Mouse (Mus musculus) testis, adult 10 weeks (tissue): ENCODE results near the gene Ublcp1. TPM values are rescaled to one million over a fixed set of nuclear protein-coding genes. Genes with fewer than 3 reads are reported as not detected.

Source experiments
- polyA plus RNA-seq: library from polyadenylated mRNA; stranded (reverse); fragments of 350-450 nt; fragmentation: Illumina TruSeq; extraction: RNeasy Lipid Tissue Mini Kit (QIAGEN cat#74804); gene quantifications from one replicate; pipeline ENCODE4 v1.2.3, GENCODE M21; 2014; ENCODE audit warnings: low read depth, low replicate concordance

Gene Ublcp1
- 70.4 TPM for polyA plus RNA-seq

DNA sequence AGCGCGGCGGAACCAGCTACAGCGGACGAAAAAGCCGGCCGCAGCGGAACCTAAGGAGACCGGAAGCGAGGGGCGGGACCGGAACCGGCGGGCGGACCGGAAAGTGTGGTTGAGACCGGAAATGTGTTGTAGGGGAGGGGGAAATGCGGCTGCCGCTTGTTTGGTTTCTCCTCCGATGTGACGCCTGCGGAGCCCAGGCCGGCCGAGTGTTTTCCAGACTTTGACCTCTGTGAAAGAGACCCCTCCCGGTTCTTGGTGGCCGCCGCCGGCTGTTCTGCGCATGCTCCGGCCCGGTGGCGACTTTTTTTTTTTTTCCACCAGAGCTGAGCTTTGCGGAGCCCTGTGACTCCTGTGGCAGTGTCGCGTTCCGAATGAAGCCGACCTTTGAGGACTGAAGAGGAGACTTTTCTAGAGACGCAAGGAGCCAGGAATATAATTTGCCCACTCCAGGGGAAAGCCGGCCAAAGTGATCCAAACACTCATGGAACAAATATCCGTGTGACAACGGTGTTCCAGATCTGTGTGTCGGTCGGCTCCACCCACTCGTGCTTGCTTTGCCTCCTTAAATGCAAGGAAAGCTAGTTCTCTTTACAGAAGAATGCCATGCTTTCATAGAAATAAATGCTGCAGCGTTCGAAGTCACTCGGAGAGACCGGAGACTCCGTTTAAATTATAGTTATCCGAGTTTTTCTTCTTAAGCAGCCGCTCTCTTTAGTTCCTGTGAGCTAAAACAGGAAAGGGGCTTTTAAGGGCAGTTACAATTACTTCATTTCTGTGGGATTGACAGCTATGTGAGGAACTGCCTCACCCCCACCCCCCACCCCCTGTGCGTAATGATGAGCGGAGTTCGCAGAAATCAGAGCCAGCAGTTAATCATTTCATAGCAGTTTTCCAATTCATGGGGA is at the start of gene Ublcp1:
TSS of gene Ublcp1 (minus strand) at position 67 of the 905 bp plus-strand sequence.

DNA sequence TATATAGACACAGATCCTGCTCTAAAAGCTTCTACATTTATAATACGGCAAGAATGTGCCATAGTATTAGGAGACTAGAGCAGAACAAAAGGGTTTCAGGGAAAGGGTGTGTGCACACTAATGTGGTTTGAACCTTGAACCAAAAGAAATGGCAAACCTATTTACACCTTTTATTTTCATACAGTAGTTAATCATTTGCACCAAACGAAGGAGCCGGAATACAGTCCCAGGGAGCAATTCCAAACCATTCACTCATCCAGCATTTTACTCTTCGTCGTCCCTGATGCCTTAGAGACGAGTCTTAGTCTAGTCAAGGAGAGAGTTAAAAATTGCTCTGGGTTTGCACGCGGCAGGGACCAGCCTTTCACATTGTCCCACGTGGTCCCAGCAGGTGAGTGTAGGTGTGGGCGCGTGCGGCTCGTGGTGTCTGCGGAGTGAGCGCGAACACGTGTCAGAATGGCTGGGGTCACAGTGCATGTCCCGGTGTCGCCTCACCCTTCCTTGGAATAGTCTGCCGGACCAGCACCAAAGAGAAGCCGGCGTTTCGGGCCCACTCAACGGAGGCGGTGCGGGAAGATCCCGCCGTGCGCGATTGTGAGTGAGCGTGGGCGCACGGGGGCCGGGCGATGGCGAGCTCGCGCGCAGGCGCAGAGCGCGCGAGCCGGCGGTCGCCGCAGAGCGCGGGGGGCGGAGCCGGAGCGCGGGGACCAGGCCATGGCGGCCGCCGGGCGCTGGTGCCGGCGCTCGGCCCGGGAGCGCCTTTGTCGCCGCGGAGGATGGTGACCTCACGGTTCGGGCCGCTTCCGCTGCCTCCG is 48.2 kb upstream of the Ublcp1 start, which contains the start of gene Rnf145:
TSS of gene Rnf145 (plus strand) at position 684 of the 815 bp plus-strand sequence.

Other genes starting within 250 kb of the Ublcp1 start
- gene Il12b, start 70.4 kb downstream of the Ublcp1 start, polyA plus RNA-seq: not detected
- 9.7 TPM for gene Rnf145, start 48.5 kb upstream of the Ublcp1 start, polyA plus RNA-seq
- 1.7 TPM for gene Ebf1, start 146.8 kb upstream of the Ublcp1 start, polyA plus RNA-seq